Mouse (Mus musculus) E14TG2a.4 (cell line): ENCODE results near the gene Cd83.

Source experiments
- CTCF ChIP-seq: conservative IDR thresholded peaks from 2 replicates; pipeline ENCODE4 v1.5.1; 2014; ENCODE audit warnings: low read length
- NANOG ChIP-seq: IDR thresholded peaks from 2 replicates; pipeline ENCODE4 v1.6.1; 2014; ENCODE audit warnings: borderline replicate concordance, low read length, mixed read lengths

- TF ChIP-seq CTCF (no peak), NANOG (no peak)
These were observed 51.8 kb downstream of the Cd83 start for GRCm38 (mm10) chr13:43836376-43836775.
